Mouse (Mus musculus): ENCODE measurements around the gene Olfr523.

Olfr523 gene

DNA sequence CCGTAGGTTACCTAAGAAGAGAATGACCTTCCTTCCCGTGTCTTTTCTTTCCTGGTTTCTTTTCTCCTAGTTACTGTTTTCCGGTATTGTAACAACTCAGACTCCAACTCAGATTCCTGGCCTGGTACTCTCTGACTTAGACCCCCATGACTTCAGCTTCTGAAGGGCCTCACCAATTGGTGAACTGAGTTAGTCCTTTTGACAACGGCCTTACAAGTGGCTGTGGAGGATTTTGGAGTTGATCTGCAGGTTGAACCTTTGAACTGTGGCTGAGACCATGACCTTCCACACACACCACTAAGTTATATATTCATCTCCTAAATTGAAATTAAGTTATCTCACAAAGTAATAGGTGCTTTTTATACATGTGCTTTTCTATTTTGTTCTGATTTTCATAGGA, 11.2 kb downstream of the Olfr523 start:
- no peak for DNase-seq

DNA sequence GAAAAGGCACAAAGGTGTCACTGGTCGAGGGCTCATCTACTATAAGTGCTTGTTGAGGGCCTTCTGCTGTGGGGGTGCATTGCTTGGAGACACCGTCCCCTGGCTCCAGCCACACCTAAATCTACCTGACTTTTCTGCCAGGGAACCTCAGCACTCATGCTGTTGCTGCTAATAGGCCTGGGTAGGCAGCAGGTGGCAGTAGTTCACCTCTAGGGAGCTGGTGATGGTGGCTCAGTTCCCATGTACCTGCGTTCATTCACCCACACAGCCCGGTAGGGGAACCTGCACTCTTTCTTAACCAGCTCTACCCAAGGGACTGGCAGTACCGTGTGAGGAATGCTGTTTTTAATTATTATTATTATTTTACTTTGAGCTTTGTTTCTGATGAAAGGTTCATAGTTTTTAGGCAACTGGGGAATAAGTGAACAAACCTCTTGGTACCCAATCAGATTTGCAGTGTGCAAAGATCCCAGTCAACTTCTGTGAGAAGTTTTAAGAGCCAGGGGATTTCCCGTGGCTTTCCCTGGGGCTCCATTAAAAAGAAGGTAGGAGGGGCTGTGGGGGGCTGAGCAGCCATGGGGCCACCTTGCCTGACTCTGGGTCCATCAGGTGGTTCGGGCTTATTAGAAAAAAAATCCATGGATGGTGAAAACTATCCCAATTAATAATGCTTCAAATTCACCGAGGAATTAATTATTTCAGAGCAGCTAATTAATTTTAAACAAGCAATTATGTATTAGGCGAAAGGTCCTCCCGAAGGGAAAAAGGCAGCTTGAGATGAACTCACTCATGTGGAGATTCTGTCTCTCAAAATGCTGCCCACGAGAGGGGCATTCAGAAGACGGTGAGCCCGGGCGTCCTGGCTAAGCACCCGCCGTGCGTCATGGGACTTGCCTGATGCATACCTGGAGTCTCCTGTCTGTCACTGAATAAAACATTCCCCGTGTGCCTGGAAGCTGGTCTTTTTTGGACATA, 13.9 kb downstream of the Olfr523 start:
- no peak for DNase-seq

DNA sequence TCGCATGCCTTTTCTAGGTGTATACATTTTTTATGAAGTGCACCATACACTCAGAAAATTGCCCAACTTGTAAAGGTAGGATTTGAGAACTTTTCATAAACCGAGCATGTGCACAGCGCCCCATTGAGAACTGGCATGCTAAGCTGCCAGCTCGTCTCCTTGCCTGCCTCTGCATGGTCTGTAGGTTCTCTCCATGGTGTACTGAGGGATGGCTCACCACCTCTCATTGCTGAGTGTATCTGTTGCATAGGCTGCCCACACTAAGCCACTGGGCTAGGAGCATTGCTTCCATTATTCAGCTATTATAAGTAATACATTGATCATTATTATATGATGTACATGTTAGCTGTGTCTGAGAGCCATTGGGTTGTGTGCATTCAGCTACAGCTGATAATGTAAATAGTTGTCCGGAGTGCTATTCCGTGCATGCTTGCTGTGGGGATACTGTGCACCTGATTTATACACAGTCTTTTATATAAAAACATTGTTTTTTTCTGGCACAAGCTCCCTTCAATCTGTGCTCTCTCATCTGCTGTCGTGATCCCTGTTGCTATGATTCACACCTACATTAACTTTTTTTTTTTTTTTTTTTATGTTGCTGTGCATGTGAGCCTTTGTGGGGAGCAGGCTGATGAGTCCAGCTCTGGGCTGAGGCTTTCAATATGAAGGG, 14.8 kb downstream of the Olfr523 start:
- no peak for DNase-seq

DNA sequence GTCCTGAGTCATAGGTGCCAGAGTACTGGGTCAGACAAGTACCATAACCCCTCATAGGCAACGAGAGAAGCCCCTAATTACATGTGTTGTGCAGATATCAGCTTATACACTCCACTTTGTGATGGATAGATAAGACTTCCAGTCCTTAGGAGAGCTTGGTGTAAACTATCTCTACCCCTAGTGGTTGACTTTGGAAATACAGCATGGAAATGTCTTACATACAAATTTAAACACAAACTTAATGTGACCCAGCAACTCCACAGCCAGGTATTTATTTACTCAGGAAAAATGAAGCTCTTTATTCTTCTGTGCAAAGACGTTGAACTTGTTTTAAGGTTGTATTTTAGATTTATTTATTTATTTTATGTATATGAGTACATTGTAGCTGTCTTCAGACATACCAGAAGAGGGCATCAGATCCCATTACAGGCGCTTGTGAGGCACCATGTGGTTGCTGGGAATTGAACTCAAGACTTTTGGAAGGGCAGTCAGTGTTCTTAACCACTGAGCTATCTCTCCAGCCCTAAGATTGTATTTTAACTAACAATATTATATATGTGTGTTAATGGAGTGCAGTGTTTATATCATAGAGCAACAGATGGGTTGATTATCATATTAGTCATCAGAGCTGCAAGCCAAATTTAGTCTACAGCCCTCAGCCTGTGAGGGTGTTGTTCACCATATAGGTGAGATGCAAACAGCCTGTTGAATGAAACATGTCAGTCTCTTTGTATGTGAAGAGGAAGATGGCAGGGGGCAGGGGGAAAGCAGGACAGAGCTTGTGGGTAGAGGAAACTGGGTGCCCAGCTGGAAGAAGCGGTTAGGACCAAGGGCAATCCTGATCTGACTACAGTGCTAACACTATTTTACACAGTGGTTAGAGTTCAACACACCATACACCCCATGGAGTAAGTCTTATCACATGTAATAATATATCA, 15.6 kb downstream of the Olfr523 start:
- DNase-seq = no peak

DNA sequence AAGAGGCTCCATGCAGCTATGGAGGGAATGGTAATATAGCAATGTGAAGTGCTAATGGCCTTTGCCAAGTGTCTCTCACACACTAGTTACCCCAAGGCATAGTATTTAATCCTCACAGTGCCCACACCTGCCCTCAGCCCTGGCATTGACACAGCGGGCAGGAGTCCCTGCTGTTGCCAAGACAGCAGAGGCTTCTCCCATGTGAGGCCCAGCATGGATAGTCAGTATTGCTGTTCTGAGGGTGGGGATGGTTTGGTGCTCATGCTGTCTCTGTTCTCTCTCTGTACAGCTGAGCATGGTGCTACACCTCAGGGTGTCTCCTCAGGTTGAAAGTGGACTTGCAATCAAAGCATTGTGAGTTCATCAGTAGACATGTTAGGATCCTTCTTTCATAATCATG, 17.4 kb downstream of the Olfr523 start:
- no peak for DNase-seq

DNA sequence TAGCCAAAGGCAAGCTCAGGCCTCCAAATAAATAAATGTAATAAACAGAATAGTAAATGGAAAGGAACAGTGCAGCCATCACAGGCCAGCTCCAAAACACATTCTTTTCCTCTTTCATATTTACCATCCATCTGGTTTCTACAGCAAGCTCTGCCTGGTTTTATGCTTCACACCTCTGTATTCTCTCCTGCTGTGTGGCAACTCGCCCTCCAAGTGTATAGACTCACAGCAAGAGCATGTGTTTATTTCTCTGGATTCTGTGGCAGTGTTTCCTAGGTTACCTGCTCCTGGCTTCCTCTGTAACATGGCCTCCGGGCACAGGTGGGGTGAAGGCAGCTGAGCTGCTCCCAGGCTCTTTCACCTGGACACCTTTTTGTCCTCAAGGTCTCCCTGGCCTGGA, 19.4 kb downstream of the Olfr523 start:
- no peak for DNase-seq

DNA sequence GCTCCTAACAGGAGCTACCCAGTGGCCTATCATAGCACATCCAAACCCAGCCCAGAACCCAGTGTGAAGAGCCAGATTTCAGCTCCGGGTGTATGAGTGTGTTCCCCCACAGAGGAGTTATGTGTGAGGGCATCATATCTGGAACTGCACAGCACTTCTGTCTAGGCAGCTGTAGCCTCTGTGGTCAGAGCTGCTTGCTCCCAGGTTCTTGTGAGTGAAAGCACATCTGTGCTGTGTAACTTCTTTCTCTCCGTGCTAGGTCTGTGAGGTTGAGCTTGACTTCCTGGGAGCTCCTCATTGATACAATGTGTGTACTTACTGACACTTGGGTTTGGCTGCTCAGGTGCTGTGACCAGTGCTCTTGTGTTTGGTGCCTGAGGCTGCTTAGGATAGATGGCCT, 19.8 kb downstream of the Olfr523 start:
- no peak for DNase-seq

DNA sequence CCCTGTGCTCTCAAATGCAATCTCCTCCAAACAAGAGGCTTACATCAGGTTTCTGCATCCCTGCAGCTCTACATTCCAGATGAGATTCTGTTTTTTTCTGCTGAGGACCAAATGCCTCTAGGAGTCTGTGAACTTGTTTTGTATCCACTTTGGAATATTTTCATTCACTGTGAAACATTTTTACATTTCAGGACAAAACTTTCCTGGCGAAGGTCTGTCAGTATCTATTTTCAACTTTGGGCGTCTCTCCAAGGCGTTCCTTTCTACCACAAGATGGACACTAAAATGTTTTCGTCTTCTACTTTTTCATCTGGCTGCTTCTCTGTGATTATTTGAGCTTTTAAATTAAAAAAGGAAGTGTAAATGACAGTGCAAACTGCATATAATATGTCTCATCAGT, 21.0 kb downstream of the Olfr523 start:
- no peak for DNase-seq

DNA sequence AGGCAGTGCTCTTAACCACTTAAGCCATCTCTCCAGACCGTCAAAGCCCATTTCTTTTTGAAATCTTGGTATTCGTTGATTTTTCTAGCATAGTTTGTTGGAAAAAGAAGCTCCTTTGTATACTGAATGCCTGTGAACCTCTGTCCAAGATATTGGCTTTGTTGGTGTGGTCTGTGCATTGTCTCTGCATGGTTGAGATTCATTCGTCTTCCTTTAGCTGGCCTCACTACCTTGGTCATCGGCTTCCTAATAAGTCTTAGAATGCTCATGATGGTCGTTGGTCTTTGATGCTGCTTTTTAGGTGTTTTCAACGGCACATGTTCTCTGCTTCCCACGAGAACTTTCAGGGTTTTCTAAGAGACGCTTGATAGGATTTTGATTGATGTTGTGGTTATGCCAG, 23.0 kb downstream of the Olfr523 start:
- DNase-seq = no peak

DNA sequence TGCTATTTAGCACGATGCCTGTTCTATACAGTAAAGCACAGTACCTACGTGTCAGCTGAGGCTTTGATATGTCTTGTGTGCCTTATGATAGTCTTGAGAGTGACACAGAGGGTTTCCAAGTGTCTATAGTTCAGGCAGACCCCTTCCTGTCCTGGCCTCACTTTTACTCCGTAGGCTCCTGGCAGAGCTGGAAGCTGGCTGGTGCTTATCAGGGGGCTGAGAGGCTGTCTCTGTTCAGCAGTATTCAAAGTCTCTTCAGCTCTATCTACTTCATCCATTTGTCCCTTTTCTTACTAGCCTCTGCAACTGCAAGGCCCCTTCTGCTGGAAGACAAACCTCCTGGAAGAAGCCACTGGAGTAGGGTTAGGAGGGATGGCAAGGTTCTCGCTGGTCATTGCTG, 28.1 kb downstream of the Olfr523 start:
- no peak for DNase-seq

DNA sequence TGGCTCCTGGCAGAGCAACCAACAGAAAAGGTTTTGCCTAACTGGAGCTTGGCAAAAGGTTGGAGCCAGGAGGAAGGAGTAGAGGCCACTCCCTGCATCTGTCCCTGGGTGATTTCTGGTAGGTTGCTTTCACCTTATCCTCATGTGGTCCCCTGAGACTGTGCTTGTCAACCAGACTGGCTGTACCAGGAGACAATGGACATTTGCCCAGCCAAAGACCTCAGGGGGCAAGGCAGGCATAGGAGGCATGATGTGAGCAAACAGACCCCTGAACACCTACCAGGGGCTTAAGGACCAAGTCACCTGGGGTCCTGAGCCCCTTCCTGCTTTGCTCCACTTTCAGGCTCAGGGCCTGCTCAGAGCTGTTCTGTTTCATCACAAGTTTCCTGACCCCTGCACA, 32.8 kb downstream of the Olfr523 start, which contains the start of gene Olfr524:
TSS of gene Olfr524 (minus strand) at position 101 of the 400 bp plus-strand sequence.
- DNase-seq = no peak

DNA sequence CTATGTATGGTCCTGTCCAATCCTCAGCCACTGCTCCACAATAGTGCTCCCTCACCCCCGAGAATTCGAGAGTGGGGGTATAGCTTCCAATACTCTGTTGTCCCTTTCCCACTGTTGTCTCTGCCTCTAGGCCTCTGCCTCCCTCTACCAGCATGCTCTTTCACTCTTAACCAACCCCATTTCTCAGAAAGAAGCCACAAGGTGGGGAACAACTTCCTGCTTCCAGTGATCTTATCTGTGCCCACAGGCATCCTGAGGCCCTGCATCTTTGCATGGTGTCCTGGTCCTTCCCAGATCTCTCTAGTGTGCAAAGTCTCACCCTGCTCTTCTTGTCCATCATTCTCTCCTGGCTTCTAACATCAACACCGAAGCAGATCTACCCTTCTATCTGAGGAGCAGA, 33.9 kb downstream of the Olfr523 start:
- DNase-seq = no peak

DNA sequence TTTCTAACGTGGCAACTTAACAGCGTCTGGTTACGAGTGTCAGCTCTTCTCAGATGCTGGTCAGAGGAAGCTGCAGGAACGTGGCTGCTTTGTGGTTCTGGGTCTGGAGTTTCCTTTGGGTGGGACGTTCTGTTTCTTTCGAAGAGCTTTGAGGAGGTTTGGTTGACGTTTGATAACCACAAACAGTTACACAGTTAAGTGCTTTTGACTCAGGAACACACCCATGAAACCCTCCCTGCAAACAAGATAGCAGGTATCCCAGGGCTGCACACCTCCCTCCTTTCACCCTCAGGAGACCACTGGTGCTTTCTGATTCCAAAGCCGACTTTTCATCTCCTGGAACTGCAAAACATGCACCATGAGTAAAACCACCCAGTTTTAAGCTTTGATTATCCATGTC, 35.1 kb downstream of the Olfr523 start:
- no peak for DNase-seq

DNA sequence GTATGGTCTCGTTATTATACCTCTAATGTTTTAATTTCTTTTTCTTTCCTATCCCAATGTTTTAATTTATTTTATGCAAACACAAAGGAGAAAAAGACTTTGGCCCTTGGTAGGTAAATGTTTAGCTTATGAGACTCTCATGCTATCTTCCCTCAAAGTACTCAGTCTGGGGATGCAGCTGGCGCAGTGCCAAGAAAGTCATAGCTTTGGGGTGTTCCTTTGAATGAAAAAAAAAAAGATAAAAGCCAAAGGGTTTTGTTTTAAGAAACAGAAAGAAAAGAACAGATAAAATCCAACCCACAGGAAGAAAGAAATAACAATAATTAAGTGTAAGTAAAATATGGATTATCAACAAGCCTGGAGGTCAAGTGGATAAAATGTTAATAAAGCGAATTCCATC, 35.7 kb downstream of the Olfr523 start:
- DNase-seq = no peak

DNA sequence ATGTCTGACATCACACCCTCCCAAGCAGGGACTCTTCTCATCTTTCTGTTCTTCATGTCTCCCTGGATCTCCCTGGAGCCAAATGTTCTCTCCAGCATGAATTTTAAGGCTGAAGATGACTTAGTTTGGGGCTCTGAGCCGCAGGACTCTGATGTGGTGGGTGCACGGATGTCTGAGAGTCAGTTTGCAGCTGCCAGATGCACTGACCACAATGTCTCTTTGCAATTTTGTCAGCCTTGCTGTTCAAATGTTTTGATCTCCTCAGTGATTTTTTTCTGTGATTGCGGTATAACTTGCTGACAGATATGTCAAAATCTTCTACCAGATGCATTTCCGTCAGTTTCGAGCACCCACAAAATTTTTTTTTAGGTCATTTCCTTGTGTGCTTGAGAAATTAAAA, 40.8 kb downstream of the Olfr523 start:
- DNase-seq = no peak

DNA sequence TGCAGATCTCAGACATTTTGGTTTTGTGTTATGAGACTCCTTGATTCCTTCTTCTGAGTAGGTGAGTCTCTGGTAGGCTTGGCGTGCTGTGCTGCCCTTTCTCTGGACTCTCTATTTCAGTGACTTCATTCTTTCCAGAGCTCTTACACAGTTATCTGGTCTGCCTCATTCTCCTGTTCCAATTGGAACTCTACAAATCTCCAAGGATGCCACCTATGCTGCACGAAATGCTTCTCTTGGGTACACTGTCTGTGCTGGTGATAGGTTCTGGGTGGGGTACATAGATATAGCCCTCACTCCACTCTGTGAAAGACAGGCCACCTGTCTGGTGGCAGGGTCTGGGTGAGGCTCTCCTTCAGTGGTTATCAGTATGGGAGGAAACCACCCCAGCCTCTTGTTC, 45.0 kb downstream of the Olfr523 start, which contains the start of gene Cd163l1:
TSS of gene Cd163l1 (plus strand) at position 301 of the 400 bp plus-strand sequence.
- no peak for DNase-seq

DNA sequence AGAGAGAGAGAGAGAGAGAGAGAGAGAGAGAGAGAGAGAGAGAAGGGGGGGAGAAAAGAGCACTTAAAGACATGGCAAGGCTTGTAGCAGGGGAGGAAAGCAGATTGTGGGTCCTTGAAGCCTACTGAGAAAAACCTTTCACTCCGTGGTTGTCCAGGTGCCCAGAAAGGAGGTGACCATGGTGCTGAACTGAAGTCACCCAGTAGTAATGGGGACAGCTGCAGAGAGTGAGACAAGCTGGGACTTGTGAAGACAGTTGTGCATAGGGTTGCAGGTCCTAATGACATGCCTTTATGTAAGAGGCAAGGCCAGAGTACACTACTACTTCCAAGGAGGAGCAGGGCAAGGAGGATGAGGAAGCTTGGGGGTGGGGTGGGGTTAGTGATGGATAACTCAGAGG, 46.3 kb downstream of the Olfr523 start:
- no peak for DNase-seq

DNA sequence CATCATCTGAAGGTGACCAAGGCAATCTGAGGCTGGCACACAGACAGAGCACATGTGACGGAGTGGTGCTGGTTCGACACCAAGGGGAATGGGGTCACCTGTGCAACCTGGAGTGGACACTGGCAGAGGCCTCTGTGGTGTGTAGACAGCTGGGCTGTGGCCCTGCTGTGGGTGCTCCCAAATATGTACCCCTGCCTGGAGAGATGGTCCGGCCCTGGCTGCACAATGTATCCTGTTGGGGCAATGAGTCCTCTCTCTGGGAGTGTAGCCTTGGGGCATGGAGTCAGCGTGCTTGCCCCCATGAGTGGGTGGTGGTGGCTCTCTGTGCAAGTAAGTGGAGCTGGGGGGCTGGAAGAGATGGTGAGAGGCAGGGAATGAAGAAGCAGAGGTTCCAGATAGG, 47.4 kb downstream of the Olfr523 start:
- DNase-seq = no peak

DNA sequence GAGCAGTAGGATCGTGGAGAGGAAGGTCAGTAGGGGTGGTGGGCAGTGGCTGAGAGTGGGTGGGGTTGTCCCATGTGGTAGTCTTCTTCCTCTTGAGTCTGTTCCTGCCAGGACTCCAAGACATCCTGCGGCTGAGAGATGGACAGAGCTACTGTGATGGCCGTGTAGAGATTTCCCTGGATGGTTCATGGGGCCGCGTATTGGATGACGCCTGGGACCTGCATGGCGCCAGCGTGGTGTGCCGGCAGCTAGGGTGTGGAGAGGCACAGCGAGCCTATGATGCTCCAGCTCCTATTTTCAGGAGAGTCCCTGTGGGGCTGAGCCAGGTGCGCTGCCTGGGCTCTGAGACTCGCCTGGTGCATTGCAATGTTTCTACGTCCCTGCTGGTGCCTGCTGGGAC, 51.2 kb downstream of the Olfr523 start:
- no peak for DNase-seq
